Comparison of ENCODE assay signal across 9 mouse cellular contexts in genomic region chr13:58359304-58359653, GRCm38 (mm10). TPM values are rescaled to one million over a fixed set of nuclear protein-coding genes. Genes with fewer than 3 reads are reported as not detected.
DNase-seq lines count a peak whose midpoint lies in the region; ATAC-seq and TF ChIP-seq lines count a peak whose summit lies in the region.
"Had no signal": no experiment of that assay in that cellular context is flagged by ENCODE, and none has a peak within 500 bp of the region (broad histone marks: within the 10 kb centered on the region; RNA-seq: fewer than 3 reads in every experiment).

No protein-coding gene starts in this region.

- peak overlapping the region; percentile 93 for H3K4me2 ChIP-seq in neural tube, embryonic 13.5 days

- ATAC-seq in neural tube, embryonic 13.5 days (ENCODE audit: low read depth): peak; percentile 60

- H3K4me3 ChIP-seq in lung, adult 2 months (replicated peaks; ENCODE audit: extremely low read depth, low read depth, low read length): peak overlapping the region; percentile 58
- H3K4me3 ChIP-seq in embryonic fibroblast, embryonic 13.5 days (ENCODE audit: insufficient read depth, low read length): peak overlapping the region; percentile 20; the same call in 1 of the 2 replicates
- peak overlapping the region; percentile 90 for H3K4me3 ChIP-seq in limb, embryonic 10.5 days
- peak overlapping the region; percentile 69 for H3K4me3 ChIP-seq in neural tube, embryonic 13.5 days

- peaks cover 2% of the 10 kb centered on the region for H3K4me1 ChIP-seq in lung, adult 2 months (ENCODE audit: control insufficient read depth, insufficient read depth, low read length)
- H3K4me1 ChIP-seq in embryonic fibroblast, embryonic 13.5 days (ENCODE audit: control insufficient read depth, insufficient read depth, low read length): no peaks in the 10 kb centered on the region
- H3K4me1 ChIP-seq in limb, embryonic 10.5 days: peaks cover 12% of the 10 kb centered on the region
- H3K4me1 ChIP-seq in neural tube, embryonic 13.5 days (replicated peaks): 0 out of 2 replicates have a peak, but pooled peaks cover 8% of the 10 kb centered on the region

- no peaks in the 10 kb centered on the region for H3K36me3 ChIP-seq in limb, embryonic 10.5 days
- H3K36me3 ChIP-seq in neural tube, embryonic 13.5 days: no peaks in the 10 kb centered on the region

- WGBS in lung, adult 2 months: 13% methylated on average over 7 of the region's 7 CpGs
- 4% methylated on average over 7 of the region's 7 CpGs for WGBS in limb, embryonic 10.5 days
- 4% methylated on average over 7 of the region's 7 CpGs for WGBS in neural tube, embryonic 13.5 days

- no peak for TF ChIP-seq CTCF in lung, adult 2 months (IDR thresholded peaks at IDR 0.05; ENCODE audit: insufficient read depth, low read length)
- no peak for TF ChIP-seq CTCF in embryonic fibroblast, embryonic 13.5 days (IDR thresholded peaks at IDR 0.05; ENCODE audit: borderline replicate concordance, insufficient read depth, low read length)

- H3K27ac ChIP-seq in embryonic fibroblast, embryonic 13.5 days (ENCODE audit: insufficient read depth, low read length): no peak overlapping the region
- peak overlapping the region; percentile 81 for H3K27ac ChIP-seq in limb, embryonic 10.5 days
- peak overlapping the region; percentile 42; the same call in 1 of the 2 replicates for H3K27ac ChIP-seq in neural tube, embryonic 13.5 days (replicated peaks)

- peaks cover 6% of the 10 kb centered on the region; the same call in 1 of the 2 replicates for H3K27me3 ChIP-seq in limb, embryonic 10.5 days (ENCODE audit: low read depth, poor library complexity, severe bottlenecking)
- peaks cover 10% of the 10 kb centered on the region for H3K27me3 ChIP-seq in neural tube, embryonic 13.5 days

- DNase-seq in lung, adult 2 months: no peak
- DNase-seq in lung, postnatal 25 days (ENCODE audit: low spot score): no peak
- DNase-seq in limb, embryonic 10.5 days (ENCODE audit: low spot score): no peak
- no peak for DNase-seq in yolk sac, embryonic 10.5 days (ENCODE audit: low spot score)
- no peak for DNase-seq in left cerebral cortex, postnatal 36 days (ENCODE audit: low spot score in 2 of 2)
- DNase-seq in thymus, postnatal 10 days (ENCODE audit: low spot score in 2 of 2): no peak

- TF ChIP-seq POLR2A in lung, adult 2 months (IDR thresholded peaks at IDR 0.05; ENCODE audit: borderline replicate concordance, extremely low read depth, low read depth, low read length): no peak
- TF ChIP-seq POLR2A in embryonic fibroblast, embryonic 13.5 days (IDR thresholded peaks at IDR 0.05; ENCODE audit: low read depth, low read length): peak; percentile 56

- peak overlapping the region; percentile 75; the same call in 1 of the 2 replicates for H3K9ac ChIP-seq in neural tube, embryonic 13.5 days

- intact Hi-C loops in left cerebral cortex, postnatal 36 days (cut with DNase I): no loop called here

- no peaks in the 10 kb centered on the region for H3K9me3 ChIP-seq in limb, embryonic 10.5 days (replicated peaks)
- H3K9me3 ChIP-seq in neural tube, embryonic 13.5 days: no peaks in the 10 kb centered on the region

RNA-seq across cellular contexts. Expression of gene Kif27, which starts 0.4 kb away (rescaled TPM):
- 0.77 and 0.96 TPM in 2 replicates for polyA plus RNA-seq in lung, adult 2 months (2012; rRNA removed)
- 0.15 and 0.44 TPM in 2 replicates for polyA plus RNA-seq in embryonic fibroblast, embryonic 13.5 days (2011; ENCODE audit: insufficient read length, low read depth, missing spikeins)
- polyA plus RNA-seq in limb, embryonic 10.5 days (2016; fragmentation: Nextera tagmentation; extraction: Ambion mirVana): 0.58 and 0.78 TPM in 2 replicates
- 1.2 and 1.3 TPM in 2 replicates for polyA plus RNA-seq in neural tube, embryonic 13.5 days (2015; fragmentation: Nextera tagmentation; extraction: Ambion mirVana)
- total RNA-seq in left cerebral cortex, postnatal 36 days (2021): 1 to 10 TPM; 2.7 to 3.2 TPM
- total RNA-seq: neutrophil, adult 5-6 weeks had no signal

RNA-seq across cellular contexts. Expression of gene 2210016F16Rik, which starts 25.7 kb away (rescaled TPM):
- 22.1 and 28.9 TPM in 2 replicates for polyA plus RNA-seq in lung, adult 2 months (2012; rRNA removed)
- 17.3 and 19.6 TPM in 2 replicates for polyA plus RNA-seq in embryonic fibroblast, embryonic 13.5 days (2011; ENCODE audit: insufficient read length, low read depth, missing spikeins)
- polyA plus RNA-seq in limb, embryonic 10.5 days (2016; fragmentation: Nextera tagmentation; extraction: Ambion mirVana): 23.5 and 24.5 TPM in 2 replicates
- polyA plus RNA-seq in neural tube, embryonic 13.5 days (2015; fragmentation: Nextera tagmentation; extraction: Ambion mirVana): 24.8 and 26.4 TPM in 2 replicates
- 1 to 10 TPM; 7.1 to 7.4 TPM for total RNA-seq in left cerebral cortex, postnatal 36 days (2021)

RNA-seq across cellular contexts. Expression of gene Rmi1, which starts 42.8 kb away (rescaled TPM):
- 8.7 and 9.7 TPM in 2 replicates for polyA plus RNA-seq in lung, adult 2 months (2012; rRNA removed)
- polyA plus RNA-seq in embryonic fibroblast, embryonic 13.5 days (2011; ENCODE audit: insufficient read length, low read depth, missing spikeins): 21.2 and 24.5 TPM in 2 replicates
- polyA plus RNA-seq in limb, embryonic 10.5 days (2016; fragmentation: Nextera tagmentation; extraction: Ambion mirVana): 27.6 and 30.9 TPM in 2 replicates
- 23.1 and 23.6 TPM in 2 replicates for polyA plus RNA-seq in neural tube, embryonic 13.5 days (2015; fragmentation: Nextera tagmentation; extraction: Ambion mirVana)
- 10 to 100 TPM; 11.6 to 13.8 TPM for total RNA-seq in left cerebral cortex, postnatal 36 days (2021)

RNA-seq across cellular contexts. Expression of gene Hnrnpk, which starts 43.9 kb away (rescaled TPM):
- 192 and 290 TPM in 2 replicates for polyA plus RNA-seq in lung, adult 2 months (2012; rRNA removed)
- polyA plus RNA-seq in embryonic fibroblast, embryonic 13.5 days (2011; ENCODE audit: insufficient read length, low read depth, missing spikeins): 1,418 and 1,755 TPM in 2 replicates
- 1,833 and 2,064 TPM in 2 replicates for polyA plus RNA-seq in limb, embryonic 10.5 days (2016; fragmentation: Nextera tagmentation; extraction: Ambion mirVana)
- 1,581 and 1,759 TPM in 2 replicates for polyA plus RNA-seq in neural tube, embryonic 13.5 days (2015; fragmentation: Nextera tagmentation; extraction: Ambion mirVana)
- 100 to 1,000 TPM; 576 to 584 TPM for total RNA-seq in left cerebral cortex, postnatal 36 days (2021)

Comparison
In these comparisons a context has a peak if more than half of its experiments do, and no peak if none do; other contexts are left out.
1. H3K4me3 ChIP-seq: peak in every context shown above with its lines; median percentile 90 in limb, embryonic 10.5 days; 69 in neural tube, embryonic 13.5 days; 58 in lung, adult 2 months; 20 in embryonic fibroblast, embryonic 13.5 days.